Mouse (Mus musculus): ENCODE measurements around the gene Epp13. TPM values are rescaled to one million over a fixed set of nuclear protein-coding genes. Genes with fewer than 3 reads are reported as not detected.
A peak's percentile ranks its signal among the peaks of the same experiment; 100 is the strongest.
"Not testable (repeated sequence)": the region's sequence is repeated elsewhere in the genome, so short reads cannot be mapped to it uniquely, and the experiment has no call there.

Epp13 gene
- total and polyA plus RNA-seq, 3 experiments, result 0.14 TPM; not detected in 2

DNA sequence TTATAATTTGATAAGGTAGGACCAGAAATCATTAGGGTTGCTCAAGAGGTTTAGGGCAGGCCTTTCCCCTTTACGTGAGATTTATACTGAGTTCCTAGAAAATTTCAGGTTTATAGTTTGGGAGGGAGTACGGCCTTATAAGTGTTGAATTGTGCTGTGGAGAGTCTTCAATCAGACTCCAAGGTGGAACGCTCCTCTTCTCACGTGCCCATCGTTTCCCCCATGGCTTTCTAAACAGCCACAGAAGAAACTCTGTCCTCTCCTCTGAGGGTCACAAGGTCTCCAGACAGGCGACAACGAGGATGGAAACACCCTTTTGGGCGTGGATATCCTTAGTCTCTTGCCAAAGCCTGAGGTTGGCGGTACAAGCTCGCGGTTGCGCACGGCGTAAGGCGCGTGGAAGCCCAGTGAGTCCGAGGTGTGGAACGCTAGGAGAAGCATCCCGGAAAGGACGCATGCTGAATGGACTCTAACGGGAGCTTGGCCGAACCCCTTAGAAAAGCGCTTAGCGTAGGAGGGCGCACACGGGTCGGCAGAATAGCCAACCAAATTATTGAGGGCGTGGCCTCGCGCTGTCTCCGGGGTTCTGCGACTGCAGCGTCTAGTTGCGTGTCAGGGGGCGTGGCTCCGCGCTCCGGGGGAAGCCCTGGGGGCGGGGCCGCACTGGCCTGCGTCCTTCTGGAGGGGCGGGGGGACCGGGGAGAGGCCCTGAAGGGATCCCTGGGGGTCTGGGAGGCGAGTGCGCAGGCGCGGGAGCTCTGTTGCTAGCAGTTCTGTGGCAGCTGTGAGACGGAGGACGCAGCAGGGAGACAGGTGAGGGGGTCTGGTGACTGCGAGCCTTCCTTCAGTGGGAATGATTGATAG, 33.6 kb downstream of the Epp13 start, which contains the start of gene Zfp667 (continued):
- TF ChIP-seq MXI1 (IDR thresholded peaks at IDR 0.05; ENCODE audit: low read depth, low read length), result peak; percentile 66
- no peak for TF ChIP-seq JUND (IDR thresholded peaks at IDR 0.05; ENCODE audit: low read depth, low read length)
- no peak for TF ChIP-seq MYC (IDR thresholded peaks at IDR 0.05; ENCODE audit: low read depth, low read length)
- TF ChIP-seq TAL1 (IDR thresholded peaks at IDR 0.05; ENCODE audit: low read length), result no peak

DNA sequence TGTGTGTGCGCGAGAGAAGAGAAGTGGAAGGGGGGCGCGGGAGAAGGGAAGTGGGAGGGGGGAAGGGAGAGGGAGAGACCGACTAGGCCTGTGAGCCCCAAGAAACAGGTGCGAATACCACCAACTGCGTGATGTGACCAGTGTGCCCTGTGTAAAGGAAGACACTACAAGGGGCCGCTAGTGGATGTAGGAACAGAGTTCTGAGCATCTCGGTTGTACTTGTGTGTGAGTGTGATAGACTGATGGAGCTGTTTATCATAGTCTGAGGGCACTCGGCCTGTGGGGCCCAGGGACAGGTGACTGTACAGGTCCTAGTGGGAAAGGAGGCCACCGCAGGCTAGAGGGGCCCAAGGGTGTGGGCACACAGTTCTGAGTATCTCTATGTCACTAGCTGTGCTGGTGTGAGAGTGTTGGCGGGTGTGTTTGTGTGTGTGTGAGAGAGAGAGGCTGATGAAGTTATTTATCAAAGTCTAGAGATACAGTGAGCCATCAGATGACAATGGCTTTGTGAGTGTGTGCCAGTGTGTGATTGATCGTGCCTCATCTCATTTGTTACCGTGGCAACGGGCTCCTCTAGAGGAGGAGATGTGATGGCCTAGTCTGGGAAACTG, 34.5 kb downstream of the Epp13 start:
- Histone ChIP-seq H3K79me2 (ENCODE audit: control insufficient read depth, insufficient read depth, low read length, poor library complexity) (peaks cover 6% of the 10 kb centered on the region), H3K27me3 (ENCODE audit: control insufficient read depth in 1 of 2, insufficient read depth in 2 of 2, low read length in 2 of 2) (no peaks in the 10 kb centered on the region), H3K4me3 (ENCODE audit: control insufficient read depth in 1 of 2, insufficient read depth in 1 of 2, low read depth in 2 of 2, low read length in 2 of 2) (peak overlapping the region; percentile 87 to 93), H3K4me1 (ENCODE audit: control insufficient read depth in 1 of 2, insufficient read depth in 2 of 2, low read length in 2 of 2) (peaks cover 8 to 22% of the 10 kb centered on the region in 2 experiments), H3K27ac (ENCODE audit: control insufficient read depth, low read depth, low read length) (peak overlapping the region; percentile 49; the same call in 1 of the 2 replicates), H3K36me3 (ENCODE audit: control insufficient read depth in 1 of 2, insufficient read depth in 2 of 2, low read length in 2 of 2) (peaks cover 0 to 7% of the 10 kb centered on the region in 2 experiments; a peak in 2 of 4 replicates), H3K9ac (ENCODE audit: control insufficient read depth, low read depth, low read length, poor library complexity, severe bottlenecking) (peak overlapping the region; percentile 75), H3K9me3 (replicated peaks; ENCODE audit: insufficient read depth, low read length) (no peaks in the 10 kb centered on the region)
- TF ChIP-seq POLR2AphosphoS5 (IDR thresholded peaks at IDR 0.05; ENCODE audit: borderline replicate concordance, low read depth, low read length), result no peak
- TF ChIP-seq BHLHE40 (IDR thresholded peaks at IDR 0.05; ENCODE audit: borderline replicate concordance, low read depth, low read length), result no peak
- no peak for TF ChIP-seq RCOR1 (IDR thresholded peaks at IDR 0.05; ENCODE audit: low read depth, low read length)
- TF ChIP-seq MYB (IDR thresholded peaks at IDR 0.05; ENCODE audit: low read depth, low read length), result no peak
- TF ChIP-seq MEF2A (IDR thresholded peaks at IDR 0.05; ENCODE audit: extremely low read depth, insufficient replicate concordance, low read depth, low read length, poor library complexity, severe bottlenecking), result no peak
- no peak for TF ChIP-seq GATA1 (IDR thresholded peaks at IDR 0.05; ENCODE audit: low read depth, low read length)
- no peak for TF ChIP-seq ZMIZ1 (IDR thresholded peaks at IDR 0.05; ENCODE audit: low read depth, low read length)
- no peak for TF ChIP-seq MAX (IDR thresholded peaks at IDR 0.05; ENCODE audit: low read length)
- TF ChIP-seq RAD21 (IDR thresholded peaks at IDR 0.05; ENCODE audit: low read depth, low read length), result no peak
- no peak for TF ChIP-seq USF2 (IDR thresholded peaks at IDR 0.05; ENCODE audit: borderline replicate concordance in 1 of 2, insufficient read depth in 1 of 2, low read depth in 1 of 2, low read length in 2 of 2)
- peak; percentile 55 for DNase-seq (ENCODE audit: low read depth, low spot score)

DNA sequence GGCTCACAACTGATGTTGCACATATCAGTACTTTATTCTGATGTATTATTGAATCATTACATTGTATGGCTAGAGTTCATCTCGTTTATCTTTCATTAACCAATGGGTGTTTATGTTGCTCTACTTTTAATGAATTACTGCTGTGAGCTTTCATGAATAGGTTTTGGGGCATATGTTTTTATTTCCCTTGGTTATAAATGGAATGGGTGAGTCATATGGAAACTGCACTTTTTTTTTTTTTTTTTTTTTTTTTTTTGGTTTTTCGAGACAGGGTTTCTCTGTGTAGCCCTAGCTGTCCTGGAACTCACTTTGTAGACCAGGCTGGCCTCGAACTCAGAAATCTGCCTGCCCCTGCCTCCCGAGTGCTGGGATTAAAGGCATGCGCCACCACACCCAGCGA, 38.6 kb downstream of the Epp13 start:
- not testable (repeated sequence) for H3K9me3 ChIP-seq (replicated peaks; ENCODE audit: insufficient read depth, low read length); H3K27ac ChIP-seq (ENCODE audit: control insufficient read depth, low read depth, low read length); DNase-seq (ENCODE audit: low read depth, low spot score); H3K79me2 ChIP-seq (ENCODE audit: control insufficient read depth, insufficient read depth, low read length, poor library complexity); H3K27me3 ChIP-seq (ENCODE audit: control insufficient read depth in 1 of 2, insufficient read depth in 2 of 2, low read length in 2 of 2); H3K36me3 ChIP-seq (ENCODE audit: control insufficient read depth in 1 of 2, insufficient read depth in 2 of 2, low read length in 2 of 2); H3K4me3 ChIP-seq (ENCODE audit: control insufficient read depth in 1 of 2, insufficient read depth in 1 of 2, low read depth in 2 of 2, low read length in 2 of 2); H3K9ac ChIP-seq (ENCODE audit: control insufficient read depth, low read depth, low read length, poor library complexity, severe bottlenecking)
- peaks cover 0 to 13% of the 10 kb centered on the region in 2 experiments; a peak in 2 of 4 replicates for H3K4me1 ChIP-seq (ENCODE audit: control insufficient read depth in 1 of 2, insufficient read depth in 2 of 2, low read length in 2 of 2)

DNA sequence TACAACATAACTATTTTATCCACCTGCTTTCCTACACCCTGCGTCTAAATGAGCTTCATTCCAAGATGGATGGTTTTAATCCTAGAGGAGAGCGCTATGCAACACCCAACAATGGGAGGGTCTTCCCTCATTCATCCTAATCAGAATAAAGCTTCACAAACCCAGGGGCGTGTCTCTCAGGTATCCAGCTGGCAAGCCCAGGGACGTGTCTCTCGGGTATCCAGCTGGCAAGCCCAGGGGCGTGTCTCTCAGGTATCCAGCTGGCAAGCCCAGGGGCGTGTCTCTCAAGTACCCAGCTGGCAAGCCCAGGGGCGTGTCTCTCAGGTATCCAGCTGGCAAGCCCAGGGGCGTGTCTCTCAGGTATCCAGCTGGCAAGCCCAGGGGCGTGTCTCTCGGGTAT, 48.3 kb downstream of the Epp13 start:
- H3K4me1 ChIP-seq (ENCODE audit: control insufficient read depth in 1 of 2, insufficient read depth in 2 of 2, low read length in 2 of 2); H3K79me2 ChIP-seq (ENCODE audit: control insufficient read depth, insufficient read depth, low read length, poor library complexity); DNase-seq (ENCODE audit: low read depth, low spot score); H3K9ac ChIP-seq (ENCODE audit: control insufficient read depth, low read depth, low read length, poor library complexity, severe bottlenecking); H3K4me3 ChIP-seq (ENCODE audit: control insufficient read depth in 1 of 2, insufficient read depth in 1 of 2, low read depth in 2 of 2, low read length in 2 of 2); H3K27ac ChIP-seq (ENCODE audit: control insufficient read depth, low read depth, low read length); H3K36me3 ChIP-seq (ENCODE audit: control insufficient read depth in 1 of 2, insufficient read depth in 2 of 2, low read length in 2 of 2); H3K27me3 ChIP-seq (ENCODE audit: control insufficient read depth in 1 of 2, insufficient read depth in 2 of 2, low read length in 2 of 2); H3K9me3 ChIP-seq (replicated peaks; ENCODE audit: insufficient read depth, low read length): not testable (repeated sequence)
